Mouse (Mus musculus): ENCODE results near the gene H1foo. TPM values are rescaled to one million over a fixed set of nuclear protein-coding genes. Genes with fewer than 3 reads are reported as not detected.

The H1foo gene
- polyA plus RNA-seq (2016; fragmentation: Nextera tagmentation; extraction: Ambion mirVana), result not detected in 2 replicates

DNA sequence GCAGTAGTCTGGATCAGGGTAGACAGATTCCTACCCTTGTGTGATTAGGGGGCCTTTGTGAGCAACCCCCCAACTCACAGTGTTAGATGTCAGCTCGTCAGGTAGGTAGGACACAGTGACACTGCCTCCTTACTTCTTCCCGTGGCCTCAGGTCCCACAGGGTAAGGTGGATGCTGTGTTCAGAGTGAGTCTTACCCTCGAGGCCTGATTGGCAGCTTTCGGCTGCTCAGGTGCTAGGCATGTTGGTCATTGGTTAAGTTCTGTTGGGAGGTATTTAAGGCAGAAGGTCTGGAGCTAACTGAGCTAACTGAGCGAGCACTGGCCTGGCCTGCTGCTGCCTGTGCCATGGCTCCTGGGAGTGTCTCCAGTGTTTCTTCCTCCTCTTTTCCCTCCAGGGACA lies at the start of gene H1foo:
Gene H1foo, plus strand, starts transcription at position 301 of the 400 bp plus-strand sequence.
- Histone ChIP-seq H3K9me3 (replicated peaks) (no peaks in the 10 kb centered on the region), H3K27ac (replicated peaks) (no peak within 1 kb of the TSS), H3K27me3 (ENCODE audit: low read depth, poor library complexity, severe bottlenecking) (no peaks in the 10 kb centered on the region), H3K4me1 (peaks cover 12% of the 10 kb centered on the region), H3K4me3 (no peak within 1 kb of the TSS), H3K36me3 (no peaks in the 10 kb centered on the region)
- DNase-seq (ENCODE audit: low spot score), result no peak
- WGBS, result 83% methylated on average over 5 of the region's 5 CpGs

DNA sequence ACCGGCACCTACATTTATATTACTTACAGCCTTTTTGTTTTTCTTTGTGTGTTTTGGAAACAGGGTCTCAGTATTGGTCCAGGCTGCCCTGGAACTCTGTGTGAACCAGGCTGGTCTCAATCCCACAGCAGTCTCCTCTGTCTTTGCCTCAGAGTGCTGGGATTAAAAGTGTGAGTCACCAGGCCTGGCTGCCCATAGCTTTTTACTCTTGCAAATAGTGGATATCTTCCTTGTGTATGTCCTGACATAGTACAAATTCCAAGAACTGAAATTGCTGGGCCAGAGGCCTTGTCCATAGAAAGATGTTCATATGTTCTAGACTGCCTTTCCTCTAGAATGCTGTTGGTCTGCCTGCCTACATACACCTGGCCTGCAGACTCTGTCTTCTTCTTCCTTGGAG lies 48.4 kb upstream of the H1foo start:
- 69% methylated on average over 1 of the region's 1 CpGs for WGBS
- Histone ChIP-seq H3K9me3 (replicated peaks) (no peaks in the 10 kb centered on the region), H3K4me3 (no peak overlapping the region), H3K27ac (replicated peaks) (no peak overlapping the region), H3K4me1 (peaks cover 12% of the 10 kb centered on the region), H3K36me3 (peaks cover 34% of the 10 kb centered on the region), H3K27me3 (ENCODE audit: low read depth, poor library complexity, severe bottlenecking) (no peaks in the 10 kb centered on the region)
- no peak for DNase-seq (ENCODE audit: low spot score)

DNA sequence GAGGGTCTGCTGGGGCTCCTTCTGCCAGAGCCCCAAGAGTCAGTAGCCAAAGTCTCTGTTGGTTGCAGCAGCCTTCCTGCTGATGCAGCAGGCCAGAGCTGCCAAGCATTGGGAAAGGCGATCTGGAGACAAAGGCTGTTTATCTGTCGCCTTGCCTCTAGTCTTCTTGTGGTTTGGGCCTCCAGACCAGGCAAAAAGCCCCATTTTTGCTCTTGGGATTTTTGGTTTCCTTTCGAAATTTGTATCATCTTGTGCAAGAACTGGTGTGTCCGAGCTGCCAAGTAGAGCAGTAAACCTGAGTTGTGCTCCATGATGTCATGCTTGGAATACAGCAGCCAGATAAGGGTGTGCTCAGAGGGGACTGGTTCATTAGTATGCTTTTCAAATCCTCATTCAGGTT lies 47.6 kb upstream of the H1foo start:
- 88% methylated on average over 4 of the region's 4 CpGs for WGBS
- peaks cover 30% of the 10 kb centered on the region for H3K36me3 ChIP-seq
- no peaks in the 10 kb centered on the region for H3K9me3 ChIP-seq (replicated peaks)
- H3K27ac ChIP-seq (replicated peaks), result 0 out of 2 replicates have a peak overlapping the region, but pooled peaks have one; percentile 40
- peaks cover 10% of the 10 kb centered on the region for H3K4me1 ChIP-seq
- H3K4me3 ChIP-seq, result no peak overlapping the region
- no peak for DNase-seq (ENCODE audit: low spot score)
- H3K27me3 ChIP-seq (ENCODE audit: low read depth, poor library complexity, severe bottlenecking), result no peaks in the 10 kb centered on the region

DNA sequence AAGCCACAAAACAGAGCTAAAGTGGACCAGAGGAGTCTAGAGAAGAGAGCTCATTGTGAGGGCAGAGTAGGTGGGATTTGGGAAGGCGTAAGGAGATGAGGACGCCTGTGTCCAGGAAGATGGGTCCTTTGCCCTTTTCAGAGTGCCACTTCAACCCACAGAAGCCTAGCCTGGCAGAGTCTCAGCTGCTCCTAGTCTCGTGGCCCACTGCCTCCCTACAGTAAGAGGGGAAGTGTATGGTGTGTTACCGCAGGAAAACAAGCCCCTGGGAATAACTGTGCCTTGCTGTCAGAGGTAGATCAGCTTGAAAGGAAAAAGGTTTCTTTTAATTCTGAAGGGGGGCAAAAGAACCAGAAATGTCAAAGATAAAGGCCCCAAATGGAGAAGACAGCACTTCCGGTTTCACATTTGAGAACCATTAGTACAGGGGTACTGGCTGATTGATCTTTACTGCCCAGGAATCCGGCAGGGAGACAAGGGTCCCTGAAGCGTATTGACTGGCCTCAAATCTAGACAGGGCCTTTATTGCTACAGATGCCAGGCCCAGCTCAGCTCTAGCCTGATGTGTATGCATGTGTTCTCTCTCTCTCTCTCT lies 46.7 kb upstream of the H1foo start:
- Histone ChIP-seq H3K4me1 (peaks cover 7% of the 10 kb centered on the region; the same call in 1 of the 2 replicates), H3K4me3 (no peak overlapping the region), H3K27ac (replicated peaks) (no peak overlapping the region), H3K9me3 (replicated peaks) (no peaks in the 10 kb centered on the region), H3K27me3 (ENCODE audit: low read depth, poor library complexity, severe bottlenecking) (no peaks in the 10 kb centered on the region), H3K36me3 (peaks cover 24% of the 10 kb centered on the region)
- no peak for DNase-seq (ENCODE audit: low spot score)
- WGBS, result 86% methylated on average over 7 of the region's 7 CpGs

DNA sequence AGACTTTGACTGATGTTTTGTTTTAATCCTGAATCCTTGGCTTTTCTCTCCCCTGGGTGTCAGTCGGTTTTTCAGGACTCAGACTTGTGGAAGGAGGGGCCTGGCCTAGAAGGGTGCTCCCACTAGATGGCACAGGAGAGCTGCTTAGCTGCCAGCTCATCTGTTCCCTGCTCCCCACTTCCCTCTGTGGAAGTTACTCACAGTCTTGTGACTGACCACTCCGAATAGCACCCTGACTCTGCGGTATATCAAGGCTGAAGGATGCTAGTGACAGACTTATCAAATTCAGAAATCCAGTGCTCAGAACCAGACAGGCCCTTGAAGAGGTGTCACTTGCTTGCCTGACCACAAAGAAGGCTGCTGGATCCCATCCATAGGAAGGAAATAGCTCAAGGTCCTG lies 43.7 kb upstream of the H1foo start:
- Histone ChIP-seq H3K4me3 (no peak overlapping the region), H3K27me3 (ENCODE audit: low read depth, poor library complexity, severe bottlenecking) (no peaks in the 10 kb centered on the region), H3K27ac (replicated peaks) (no peak overlapping the region), H3K9me3 (replicated peaks) (no peaks in the 10 kb centered on the region), H3K4me1 (peaks cover 7% of the 10 kb centered on the region; the same call in 1 of the 2 replicates), H3K36me3 (peaks cover 32% of the 10 kb centered on the region)
- peak; percentile 45 for DNase-seq (ENCODE audit: low spot score)
- WGBS, result 29% methylated on average over 3 of the region's 3 CpGs

DNA sequence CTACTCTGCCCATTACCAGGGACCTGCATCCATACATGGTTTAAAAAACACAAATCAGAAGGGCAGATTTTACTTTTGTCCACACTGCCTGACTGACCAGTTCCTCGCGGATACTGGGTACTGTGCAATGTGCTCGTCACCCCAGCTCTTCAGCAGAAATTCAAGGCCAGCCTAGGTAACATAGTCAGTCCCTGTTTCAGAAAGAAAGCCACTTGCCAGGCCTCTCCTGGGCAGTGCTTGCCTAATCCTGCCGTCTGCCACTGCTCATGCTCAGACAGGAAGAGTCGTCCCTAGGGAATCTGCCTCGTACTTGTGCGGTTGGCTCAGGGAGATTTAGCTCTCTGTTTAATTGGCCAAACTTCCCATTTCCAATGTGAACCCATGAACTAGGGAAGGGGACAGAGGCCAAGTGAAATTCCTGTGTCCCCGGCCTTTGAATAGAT lies 43.2 kb upstream of the H1foo start:
- DNase-seq (ENCODE audit: low spot score), result no peak
- peaks cover 36% of the 10 kb centered on the region for H3K36me3 ChIP-seq
- H3K9me3 ChIP-seq (replicated peaks), result no peaks in the 10 kb centered on the region
- H3K27me3 ChIP-seq (ENCODE audit: low read depth, poor library complexity, severe bottlenecking), result no peaks in the 10 kb centered on the region
- 86% methylated on average over 8 of the region's 8 CpGs for WGBS
- H3K4me1 ChIP-seq, result peaks cover 7% of the 10 kb centered on the region; the same call in 1 of the 2 replicates
- no peak overlapping the region for H3K4me3 ChIP-seq
- H3K27ac ChIP-seq (replicated peaks), result no peak overlapping the region

DNA sequence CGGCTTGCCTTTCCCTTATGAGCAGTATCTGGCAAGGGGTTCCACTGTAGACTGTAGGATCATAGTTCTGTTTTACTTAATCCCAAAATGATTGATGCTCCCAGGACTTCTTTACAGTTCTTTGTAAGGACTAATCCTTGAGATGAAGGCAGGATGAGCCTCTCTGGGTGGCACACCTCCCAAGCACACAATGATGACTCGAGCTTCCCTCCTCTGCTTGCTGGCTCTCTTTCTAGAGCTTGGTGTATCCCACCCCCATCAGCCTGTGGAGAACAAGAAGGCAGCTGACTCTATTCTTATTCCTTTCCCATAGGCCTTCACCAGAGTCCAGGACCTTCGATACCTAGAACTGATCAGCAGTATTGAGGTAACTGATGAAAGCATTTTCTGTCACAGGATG lies 42.2 kb upstream of the H1foo start:
- no peak overlapping the region; the same call in 1 of the 2 replicates for H3K27ac ChIP-seq (replicated peaks)
- peaks cover 46% of the 10 kb centered on the region for H3K36me3 ChIP-seq
- WGBS, result 81% methylated on average over 3 of the region's 3 CpGs

DNA sequence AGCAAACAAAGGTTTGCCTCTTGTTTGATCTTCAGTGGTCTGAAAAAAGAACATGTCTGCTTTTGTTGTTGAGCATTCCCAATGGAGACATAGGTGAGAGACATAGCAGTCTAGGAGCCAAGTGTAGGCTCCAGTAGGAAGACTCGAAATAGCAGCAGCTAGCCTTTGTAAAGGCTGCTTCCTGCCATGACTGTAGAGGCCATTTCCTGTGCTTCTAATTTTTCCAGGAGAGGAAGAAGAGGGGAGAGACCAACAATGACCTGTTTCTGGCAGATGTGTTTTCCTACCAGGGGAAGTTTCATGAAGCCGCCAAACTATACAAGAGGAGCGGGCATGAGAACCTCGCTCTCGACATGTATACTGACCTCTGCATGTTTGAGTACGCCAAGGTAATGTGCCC lies 39.2 kb upstream of the H1foo start:
- peaks cover 45% of the 10 kb centered on the region for H3K36me3 ChIP-seq
- 90% methylated on average over 6 of the region's 6 CpGs for WGBS

More for the DNA sequence above, 42.2 kb upstream of the H1foo start:
- no peaks in the 10 kb centered on the region for H3K27me3 ChIP-seq (ENCODE audit: low read depth, poor library complexity, severe bottlenecking)
- H3K4me3 ChIP-seq, result no peak overlapping the region
- H3K9me3 ChIP-seq (replicated peaks), result no peaks in the 10 kb centered on the region
- H3K4me1 ChIP-seq, result peaks cover 7% of the 10 kb centered on the region; the same call in 1 of the 2 replicates
- DNase-seq (ENCODE audit: low spot score), result no peak

DNA sequence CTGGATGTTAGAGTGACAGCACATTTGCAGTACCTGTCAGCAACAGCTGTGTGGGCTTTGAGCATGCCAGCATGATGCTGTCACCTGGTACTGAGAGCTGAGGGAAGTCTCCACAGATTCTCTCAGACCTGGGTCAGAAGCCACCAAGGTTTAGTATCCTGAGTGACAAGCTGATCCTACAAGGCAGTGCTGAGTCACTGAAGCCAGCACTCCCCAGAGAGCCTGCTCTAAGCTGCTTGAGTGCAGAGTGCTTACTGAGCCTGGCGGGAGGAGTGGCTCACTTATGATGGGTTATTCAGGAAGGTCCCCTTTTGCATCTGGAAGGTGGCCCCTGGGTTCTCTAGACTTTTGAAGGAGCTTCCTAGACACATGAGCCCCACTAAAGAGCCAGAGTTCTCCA lies 38.3 kb upstream of the H1foo start:
- H3K36me3 ChIP-seq, result peaks cover 45% of the 10 kb centered on the region
- WGBS, result 79% methylated on average over 1 of the region's 1 CpGs

More for the DNA sequence above, 39.2 kb upstream of the H1foo start:
- Histone ChIP-seq H3K27ac (replicated peaks) (no peak overlapping the region), H3K9me3 (replicated peaks) (no peaks in the 10 kb centered on the region), H3K4me3 (no peak overlapping the region), H3K4me1 (peaks cover 27% of the 10 kb centered on the region), H3K27me3 (ENCODE audit: low read depth, poor library complexity, severe bottlenecking) (no peaks in the 10 kb centered on the region)
- no peak for DNase-seq (ENCODE audit: low spot score)

DNA sequence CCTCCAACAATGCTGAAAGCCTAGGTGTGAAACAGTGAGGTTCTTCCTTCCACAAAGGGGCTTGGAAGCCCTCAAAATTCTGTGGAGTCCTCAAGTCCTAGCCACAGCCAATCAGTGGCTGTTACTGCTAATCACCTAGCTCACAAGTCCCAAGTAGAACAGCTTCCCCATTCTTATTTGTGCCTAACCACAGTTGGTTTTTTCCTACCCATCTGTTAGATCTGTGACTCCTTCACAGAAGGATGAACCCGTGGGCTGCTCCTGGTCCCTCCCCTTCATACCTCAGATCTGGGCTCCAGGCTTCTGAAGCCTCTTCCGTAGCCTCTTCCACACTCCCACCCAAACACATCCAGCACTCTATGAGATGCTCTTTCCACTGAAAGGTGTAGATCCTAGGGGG lies 37.9 kb upstream of the H1foo start:
- 93% methylated on average over 2 of the region's 2 CpGs for WGBS
- DNase-seq (ENCODE audit: low spot score), result no peak
- Histone ChIP-seq H3K4me1 (peaks cover 20% of the 10 kb centered on the region), H3K36me3 (peaks cover 45% of the 10 kb centered on the region), H3K27me3 (ENCODE audit: low read depth, poor library complexity, severe bottlenecking) (no peaks in the 10 kb centered on the region), H3K9me3 (replicated peaks) (no peaks in the 10 kb centered on the region), H3K4me3 (no peak overlapping the region), H3K27ac (replicated peaks) (no peak overlapping the region)

More for the DNA sequence above, 38.3 kb upstream of the H1foo start:
- Histone ChIP-seq H3K4me3 (no peak overlapping the region), H3K27me3 (ENCODE audit: low read depth, poor library complexity, severe bottlenecking) (no peaks in the 10 kb centered on the region), H3K4me1 (peaks cover 24% of the 10 kb centered on the region), H3K27ac (replicated peaks) (no peak overlapping the region), H3K9me3 (replicated peaks) (no peaks in the 10 kb centered on the region)
- DNase-seq (ENCODE audit: low spot score), result no peak

DNA sequence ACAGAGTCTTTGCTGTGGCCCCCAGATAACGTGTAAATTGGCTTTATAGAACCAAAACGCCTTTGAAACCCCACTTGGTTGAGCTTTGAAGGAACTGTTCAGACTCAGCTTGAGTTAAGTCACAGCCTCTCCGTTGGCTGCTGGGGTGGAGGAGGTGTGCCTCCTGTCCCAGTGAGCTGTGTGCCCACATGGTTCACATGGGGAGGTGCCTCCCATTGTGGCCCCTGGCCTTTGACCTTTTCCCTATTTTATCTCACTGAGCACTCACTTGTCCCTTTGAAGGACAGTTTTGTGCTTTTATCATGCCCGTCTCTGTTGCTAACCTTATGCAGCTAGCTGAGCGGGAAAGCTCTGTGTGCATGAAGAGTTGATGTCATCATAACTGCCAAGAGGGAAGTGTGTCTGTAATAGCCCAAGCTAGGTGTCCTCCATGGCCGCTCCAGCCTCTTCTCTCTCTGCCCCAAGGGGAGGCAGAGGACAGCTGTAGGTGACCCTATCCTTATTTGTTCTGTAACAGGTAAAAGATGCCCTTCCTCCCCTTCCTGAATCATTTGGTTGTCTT lies 36.2 kb upstream of the H1foo start:
- H3K27me3 ChIP-seq (ENCODE audit: low read depth, poor library complexity, severe bottlenecking), result no peaks in the 10 kb centered on the region
- peak overlapping the region; percentile 13; the same call in 1 of the 2 replicates for H3K27ac ChIP-seq (replicated peaks)
- no peaks in the 10 kb centered on the region for H3K9me3 ChIP-seq (replicated peaks)
- WGBS, result 46% methylated on average over 6 of the region's 6 CpGs
- H3K4me1 ChIP-seq, result peaks cover 20% of the 10 kb centered on the region
- peaks cover 39% of the 10 kb centered on the region for H3K36me3 ChIP-seq
- H3K4me3 ChIP-seq, result no peak overlapping the region
- DNase-seq (ENCODE audit: low spot score), result no peak

DNA sequence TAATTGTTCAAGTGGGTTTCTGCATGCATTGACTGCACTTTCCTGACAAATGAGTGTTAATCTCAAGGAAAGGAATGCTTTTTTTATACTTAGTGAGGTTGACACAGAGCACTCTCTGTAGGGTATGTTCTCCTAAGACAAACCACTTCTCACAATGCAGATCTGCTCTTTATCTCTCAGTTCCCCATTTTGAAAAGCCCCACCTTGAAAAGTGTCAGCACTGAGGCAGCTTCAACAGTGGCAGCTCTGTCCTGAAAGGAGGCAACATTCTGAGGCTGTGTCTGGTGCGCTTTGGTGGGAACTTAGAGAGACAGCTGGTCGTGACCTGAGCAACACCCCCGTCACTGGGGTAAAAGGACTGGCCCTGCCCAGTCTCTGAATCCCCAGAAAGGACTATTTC lies 35.7 kb upstream of the H1foo start:
- Histone ChIP-seq H3K4me3 (no peak overlapping the region), H3K4me1 (peaks cover 20% of the 10 kb centered on the region), H3K9me3 (replicated peaks) (no peaks in the 10 kb centered on the region), H3K36me3 (peaks cover 40% of the 10 kb centered on the region), H3K27ac (replicated peaks) (no peak overlapping the region), H3K27me3 (ENCODE audit: low read depth, poor library complexity, severe bottlenecking) (no peaks in the 10 kb centered on the region)
- DNase-seq (ENCODE audit: low spot score), result no peak
- WGBS, result 61% methylated on average over 3 of the region's 3 CpGs

DNA sequence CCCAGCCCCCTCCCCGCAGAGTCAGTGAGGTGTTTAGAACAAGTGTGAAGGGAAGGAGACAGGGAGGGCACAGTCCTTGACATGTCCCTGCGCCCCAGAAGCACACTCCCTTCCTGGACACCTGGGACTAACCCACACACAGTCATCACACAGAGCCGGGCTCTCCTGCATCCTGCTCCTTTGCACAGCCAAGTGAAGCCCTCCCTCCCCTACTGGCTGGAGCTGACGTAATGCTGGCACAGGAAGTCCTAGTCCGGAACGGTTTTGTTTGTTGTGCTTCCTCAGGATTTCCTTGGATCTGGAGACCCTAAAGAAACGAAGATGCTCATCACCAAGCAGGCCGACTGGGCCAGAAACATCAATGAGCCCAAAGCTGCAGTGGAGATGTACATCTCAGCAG lies 34.8 kb upstream of the H1foo start:
- Histone ChIP-seq H3K27me3 (ENCODE audit: low read depth, poor library complexity, severe bottlenecking) (no peaks in the 10 kb centered on the region), H3K27ac (replicated peaks) (no peak overlapping the region), H3K36me3 (peaks cover 39% of the 10 kb centered on the region), H3K4me3 (no peak overlapping the region), H3K9me3 (replicated peaks) (no peaks in the 10 kb centered on the region), H3K4me1 (peaks cover 20% of the 10 kb centered on the region)
- WGBS, result 66% methylated on average over 8 of the region's 8 CpGs
- DNase-seq (ENCODE audit: low spot score), result no peak
